21 mouse cellular contexts compared by ENCODE assay signal in genomic region chr7:127474378-127475070, GRCm38 (mm10). TPM values are rescaled to one million over a fixed set of nuclear protein-coding genes. Genes with fewer than 3 reads are reported as not detected.
DNase-seq lines count a peak whose midpoint lies in the region; ATAC-seq and TF ChIP-seq lines count a peak whose summit lies in the region.
"Had no signal": no experiment of that assay in that cellular context is flagged by ENCODE, and none has a peak within 500 bp of the region (broad histone marks: within the 10 kb centered on the region; RNA-seq: fewer than 3 reads in every experiment).

No protein-coding gene starts in this region.

- H3K9ac ChIP-seq in limb, embryonic 13.5 days = no peak overlapping the region
- no peak overlapping the region for H3K9ac ChIP-seq in forebrain, embryonic 12.5 days
- H3K9ac ChIP-seq: liver, postnatal 0 days; neural tube, embryonic 13.5 days had no signal

- H3K9me3 ChIP-seq in limb, embryonic 13.5 days = no peaks in the 10 kb centered on the region
- H3K9me3 ChIP-seq in limb, embryonic 10.5 days (replicated peaks) = no peaks in the 10 kb centered on the region
- H3K9me3 ChIP-seq in forebrain, embryonic 12.5 days = no peaks in the 10 kb centered on the region
- H3K9me3 ChIP-seq: neural tube, embryonic 13.5 days had no signal

- H3K4me1 ChIP-seq in limb, embryonic 13.5 days = peaks cover 22% of the 10 kb centered on the region
- peaks cover 30% of the 10 kb centered on the region for H3K4me1 ChIP-seq in limb, embryonic 10.5 days
- H3K4me1 ChIP-seq in testis, adult 2 months (ENCODE audit: control insufficient read depth, insufficient read depth, low read length) = peaks cover 6% of the 10 kb centered on the region
- peaks cover 29% of the 10 kb centered on the region for H3K4me1 ChIP-seq in forebrain, embryonic 12.5 days

- no peak for TF ChIP-seq POLR2A in testis, adult 2 months (IDR thresholded peaks at IDR 0.05; ENCODE audit: control insufficient read depth, low read depth, low read length)

- H3K27ac ChIP-seq in gastrocnemius, adult 2 months = peak overlapping the region; percentile 25; the same call in 1 of the 2 replicates
- 0 out of 2 replicates have a peak overlapping the region, but pooled peaks have one; percentile 0 for H3K27ac ChIP-seq in limb, embryonic 13.5 days
- H3K27ac ChIP-seq in limb, embryonic 10.5 days = no peak overlapping the region
- peak overlapping the region; percentile 45; the same call in 1 of the 2 replicates for H3K27ac ChIP-seq in testis, adult 2 months (ENCODE audit: control insufficient read depth, insufficient read depth, low read depth, low read length)
- H3K27ac ChIP-seq in forebrain, embryonic 12.5 days = no peak overlapping the region
- H3K27ac ChIP-seq: hindbrain, postnatal 0 days; kidney, postnatal 0 days; left cerebral cortex, adult 2 months; macrophage; neural tube, embryonic 13.5 days had no signal

- 79% methylated on average over 6 of the region's 6 CpGs for WGBS in limb, embryonic 13.5 days
- WGBS in limb, embryonic 10.5 days = 87% methylated on average over 6 of the region's 6 CpGs
- WGBS in forebrain, embryonic 12.5 days = 83% methylated on average over 6 of the region's 6 CpGs

- no peak for ATAC-seq in limb, embryonic 13.5 days (ENCODE audit: low FRiP score, low read depth)
- ATAC-seq in forebrain, embryonic 12.5 days (ENCODE audit: low FRiP score) = no peak
- ATAC-seq: activated CD4-positive, CD25-positive, alpha-beta regulatory T cell, adult 4 months; hindbrain, postnatal 0 days; intestine, embryonic 16.5 days; liver, postnatal 0 days; lung, postnatal 0 days had no signal

- peaks cover 37% of the 10 kb centered on the region for H3K36me3 ChIP-seq in limb, embryonic 13.5 days
- H3K36me3 ChIP-seq in limb, embryonic 10.5 days = peaks cover 44% of the 10 kb centered on the region
- peaks cover 3% of the 10 kb centered on the region for H3K36me3 ChIP-seq in testis, adult 2 months (ENCODE audit: control insufficient read depth, insufficient read depth, low read length)
- H3K36me3 ChIP-seq in forebrain, embryonic 12.5 days (replicated peaks) = peaks cover 38% of the 10 kb centered on the region

- no peak for TF ChIP-seq CTCF in gastrocnemius, adult 2 months (IDR thresholded peaks at IDR 0.05)
- no peak for TF ChIP-seq CTCF in testis, adult 2 months (IDR thresholded peaks at IDR 0.05; ENCODE audit: control insufficient read depth, insufficient read depth, insufficient replicate concordance, low read depth, low read length)

- H3K27me3 ChIP-seq in limb, embryonic 13.5 days = no peaks in the 10 kb centered on the region
- no peaks in the 10 kb centered on the region for H3K27me3 ChIP-seq in limb, embryonic 10.5 days (ENCODE audit: low read depth, poor library complexity, severe bottlenecking)
- no peaks in the 10 kb centered on the region for H3K27me3 ChIP-seq in testis, adult 2 months (ENCODE audit: control insufficient read depth, insufficient read depth, low read length)
- H3K27me3 ChIP-seq in forebrain, embryonic 12.5 days = no peaks in the 10 kb centered on the region
- H3K27me3 ChIP-seq: neural tube, embryonic 13.5 days had no signal

- no peak overlapping the region for H3K4me3 ChIP-seq in gastrocnemius, adult 2 months
- H3K4me3 ChIP-seq in limb, embryonic 13.5 days = no peak overlapping the region
- no peak overlapping the region for H3K4me3 ChIP-seq in limb, embryonic 10.5 days
- H3K4me3 ChIP-seq in testis, adult 2 months (ENCODE audit: control insufficient read depth, low read depth, low read length) = peak overlapping the region; percentile 69
- no peak overlapping the region for H3K4me3 ChIP-seq in forebrain, embryonic 12.5 days (replicated peaks)
- H3K4me3 ChIP-seq: left cerebral cortex, adult 2 months; neural tube, embryonic 13.5 days had no signal

- DNase-seq in gastrocnemius, adult 2 months = no peak
- no peak for DNase-seq in gastrocnemius, postnatal 36 days
- DNase-seq in limb, embryonic 10.5 days (ENCODE audit: low spot score) = no peak
- DNase-seq in testis, postnatal 14 days (ENCODE audit: low spot score) = no peak
- DNase-seq in testis, postnatal 10 days (ENCODE audit: low spot score) = peak; percentile 47
- DNase-seq: adrenal gland, postnatal 10 days; cerebellum, adult 2 months; gastrocnemius, postnatal 10 days; liver, postnatal 0 days had no signal

- intact Hi-C loops in gastrocnemius, adult 2 months (cut with DNase I) = loop anchor here (10.0 kb wide), 1 partner anchor 110 kb away; no protein-coding TSS in a partner anchor
- intact Hi-C loops in gastrocnemius, postnatal 36 days (cut with DNase I) = loop anchor here (5.0 kb wide), 1 partner anchor 127 kb away; the partner anchor contains the start of gene Zfp768

- no peak overlapping the region for H3K4me2 ChIP-seq in limb, embryonic 13.5 days (replicated peaks)
- H3K4me2 ChIP-seq in forebrain, embryonic 12.5 days = no peak overlapping the region
- H3K4me2 ChIP-seq: liver, embryonic 11.5 days; neural tube, embryonic 13.5 days had no signal

RNA-seq across cellular contexts. Expression of gene Fbrs, which starts 4.5 kb away (rescaled TPM):
- 10 to 100 TPM; 24.1 to 24.7 TPM for total RNA-seq in gastrocnemius, adult 2 months (2021)
- 10 to 100 TPM; 15.0 to 24.6 TPM for total RNA-seq in gastrocnemius, postnatal 36 days (2021)
- 15.0 and 15.3 TPM in 2 replicates for polyA plus RNA-seq in limb, embryonic 13.5 days (2015; fragmentation: Nextera tagmentation; extraction: Ambion mirVana)
- polyA plus RNA-seq in limb, embryonic 10.5 days (2016; fragmentation: Nextera tagmentation; extraction: Ambion mirVana) = 11.4 and 12.5 TPM in 2 replicates
- 42.8 and 44.8 TPM in 2 replicates for polyA plus RNA-seq in testis, adult 2 months (2012; rRNA removed)
- 10.4 and 12.3 TPM in 2 replicates for polyA plus RNA-seq in forebrain, embryonic 12.5 days (2016; fragmentation: Nextera tagmentation; extraction: Ambion mirVana)

RNA-seq across cellular contexts. Expression of gene Prr14, which starts 15.1 kb away (rescaled TPM):
- total RNA-seq in gastrocnemius, adult 2 months (2021) = 10 to 100 TPM; 19.3 to 20.9 TPM
- total RNA-seq in gastrocnemius, postnatal 36 days (2021) = 10 to 100 TPM; 14.7 to 19.3 TPM
- polyA plus RNA-seq in limb, embryonic 13.5 days (2015; fragmentation: Nextera tagmentation; extraction: Ambion mirVana) = 37.6 and 42.3 TPM in 2 replicates
- polyA plus RNA-seq in limb, embryonic 10.5 days (2016; fragmentation: Nextera tagmentation; extraction: Ambion mirVana) = 41.0 and 46.9 TPM in 2 replicates
- 55.4 and 58.4 TPM in 2 replicates for polyA plus RNA-seq in testis, adult 2 months (2012; rRNA removed)
- polyA plus RNA-seq in forebrain, embryonic 12.5 days (2016; fragmentation: Nextera tagmentation; extraction: Ambion mirVana) = 63.0 and 64.7 TPM in 2 replicates

RNA-seq across cellular contexts. Expression of gene Zfp689, which starts 25.6 kb away (rescaled TPM):
- total RNA-seq in gastrocnemius, adult 2 months (2021) = 1 to 10 TPM in 1 of 2 experiments, under 1 TPM in 1; 0.71 to 1.3 TPM
- under 1 TPM; 0.69 to 0.87 TPM for total RNA-seq in gastrocnemius, postnatal 36 days (2021)
- 12.2 and 13.9 TPM in 2 replicates for polyA plus RNA-seq in limb, embryonic 13.5 days (2015; fragmentation: Nextera tagmentation; extraction: Ambion mirVana)
- polyA plus RNA-seq in limb, embryonic 10.5 days (2016; fragmentation: Nextera tagmentation; extraction: Ambion mirVana) = 14.2 and 14.5 TPM in 2 replicates
- 11.2 and 12.7 TPM in 2 replicates for polyA plus RNA-seq in testis, adult 2 months (2012; rRNA removed)
- 16.0 and 18.8 TPM in 2 replicates for polyA plus RNA-seq in forebrain, embryonic 12.5 days (2016; fragmentation: Nextera tagmentation; extraction: Ambion mirVana)

RNA-seq across cellular contexts. Expression of gene Srcap, which starts 37.3 kb away (rescaled TPM):
- total RNA-seq in gastrocnemius, adult 2 months (2021) = 10 to 100 TPM; 47.5 to 50.4 TPM
- 10 to 100 TPM; 43.7 to 51.0 TPM for total RNA-seq in gastrocnemius, postnatal 36 days (2021)
- 48.3 and 49.7 TPM in 2 replicates for polyA plus RNA-seq in limb, embryonic 13.5 days (2015; fragmentation: Nextera tagmentation; extraction: Ambion mirVana)
- polyA plus RNA-seq in limb, embryonic 10.5 days (2016; fragmentation: Nextera tagmentation; extraction: Ambion mirVana) = 70.9 and 80.4 TPM in 2 replicates
- polyA plus RNA-seq in testis, adult 2 months (2012; rRNA removed) = 13.7 and 20.0 TPM in 2 replicates
- 87.4 and 92.1 TPM in 2 replicates for polyA plus RNA-seq in forebrain, embryonic 12.5 days (2016; fragmentation: Nextera tagmentation; extraction: Ambion mirVana)

RNA-seq across cellular contexts. Expression of gene Gm42715, which starts 44.9 kb away (rescaled TPM):
- total RNA-seq in gastrocnemius, adult 2 months (2021) = 1 to 10 TPM; 5.3 to 5.5 TPM
- total RNA-seq in gastrocnemius, postnatal 36 days (2021) = 1 to 10 TPM; 4.2 to 5.4 TPM
- 18.3 and 18.9 TPM in 2 replicates for polyA plus RNA-seq in limb, embryonic 13.5 days (2015; fragmentation: Nextera tagmentation; extraction: Ambion mirVana)
- polyA plus RNA-seq in limb, embryonic 10.5 days (2016; fragmentation: Nextera tagmentation; extraction: Ambion mirVana) = 15.4 and 17.1 TPM in 2 replicates
- polyA plus RNA-seq in testis, adult 2 months (2012; rRNA removed) = 6.1 and 6.6 TPM in 2 replicates
- 16.4 and 16.8 TPM in 2 replicates for polyA plus RNA-seq in forebrain, embryonic 12.5 days (2016; fragmentation: Nextera tagmentation; extraction: Ambion mirVana)

Comparison
In these comparisons a context has a peak if more than half of its experiments do, and no peak if none do; other contexts are left out.
1. H3K27ac ChIP-seq: peak in gastrocnemius, adult 2 months (single experiment), limb, embryonic 13.5 days (single experiment) and testis, adult 2 months (single experiment); none in limb, embryonic 10.5 days (single experiment) and forebrain, embryonic 12.5 days (single experiment).